ENCODE assay signal across 32 mouse cellular contexts in genomic region chr7:81105525-81105924, GRCm38 (mm10). TPM values are rescaled to one million over a fixed set of nuclear protein-coding genes. Genes with fewer than 3 reads are reported as not detected.
A peak's percentile ranks its signal among the peaks of the same experiment; 100 is the strongest.
DNase-seq lines count a peak whose midpoint lies in the region; ATAC-seq and TF ChIP-seq lines count a peak whose summit lies in the region.
"Had no signal": no experiment of that assay in that cellular context is flagged by ENCODE, and none has a peak within 500 bp of the region (broad histone marks: within the 10 kb centered on the region; RNA-seq: fewer than 3 reads in every experiment).

No protein-coding gene starts in this region.

- no peak overlapping the region for H3K9ac ChIP-seq in hindbrain, postnatal 0 days (replicated peaks; ENCODE audit: low read length)
- no peak overlapping the region for H3K9ac ChIP-seq in hindbrain, embryonic 14.5 days
- H3K9ac ChIP-seq in midbrain, postnatal 0 days (replicated peaks; ENCODE audit: low read length, poor library complexity, severe bottlenecking), result no peak overlapping the region
- H3K9ac ChIP-seq in midbrain, embryonic 16.5 days (ENCODE audit: low read depth, low read length), result no peak overlapping the region
- H3K9ac ChIP-seq: hindbrain, embryonic 15.5 days; intestine, embryonic 15.5 days; limb, embryonic 13.5 days; liver, embryonic 12.5 days; neural tube, embryonic 12.5 days; stomach, embryonic 15.5 days had no signal

- H3K4me3 ChIP-seq in hindbrain, postnatal 0 days (ENCODE audit: low read length), result no peak overlapping the region
- H3K4me3 ChIP-seq in hindbrain, embryonic 14.5 days (replicated peaks; ENCODE audit: low read length), result no peak overlapping the region
- no peak overlapping the region for H3K4me3 ChIP-seq in midbrain, postnatal 0 days (ENCODE audit: low read depth, low read length)
- H3K4me3 ChIP-seq in midbrain, embryonic 16.5 days (ENCODE audit: low read depth, low read length), result no peak overlapping the region
- H3K4me3 ChIP-seq: forebrain, embryonic 10.5 days; heart, adult 2 months; hindbrain, embryonic 15.5 days; intestine, embryonic 15.5 days; layer of hippocampus, adult 2 months; limb, embryonic 13.5 days; liver, embryonic 12.5 days; neural tube, embryonic 12.5 days; stomach, embryonic 15.5 days had no signal

- 0 out of 2 replicates have a peak, but pooled peaks cover 4% of the 10 kb centered on the region for H3K4me1 ChIP-seq in hindbrain, postnatal 0 days (ENCODE audit: insufficient read depth, low read length)
- H3K4me1 ChIP-seq in hindbrain, embryonic 14.5 days (replicated peaks; ENCODE audit: control insufficient read depth, insufficient read depth, low read length), result no peaks in the 10 kb centered on the region
- H3K4me1 ChIP-seq in midbrain, postnatal 0 days (ENCODE audit: insufficient read depth, low read length), result no peaks in the 10 kb centered on the region
- H3K4me1 ChIP-seq in midbrain, embryonic 16.5 days (ENCODE audit: control insufficient read depth, insufficient read depth, low read length), result no peaks in the 10 kb centered on the region; the same call in 1 of the 2 replicates
- H3K4me1 ChIP-seq: intestine, embryonic 15.5 days; neural tube, embryonic 12.5 days; stomach, embryonic 15.5 days had no signal

- 34% methylated on average over 4 of the region's 4 CpGs for WGBS in hindbrain, postnatal 0 days
- 40% methylated on average over 4 of the region's 4 CpGs for WGBS in hindbrain, embryonic 14.5 days
- WGBS in midbrain, postnatal 0 days, result 48% methylated on average over 4 of the region's 4 CpGs
- WGBS in midbrain, embryonic 16.5 days, result 50% methylated on average over 4 of the region's 4 CpGs

- H3K27ac ChIP-seq in hindbrain, postnatal 0 days, result no peak overlapping the region
- H3K27ac ChIP-seq in hindbrain, embryonic 14.5 days, result no peak overlapping the region
- H3K27ac ChIP-seq in midbrain, postnatal 0 days (ENCODE audit: low read depth, low read length), result no peak overlapping the region
- H3K27ac ChIP-seq in midbrain, embryonic 16.5 days (ENCODE audit: low read length), result no peak overlapping the region
- H3K27ac ChIP-seq: forebrain, embryonic 10.5 days; heart, adult 2 months; hindbrain, embryonic 15.5 days; intestine, embryonic 15.5 days; layer of hippocampus, adult 2 months; limb, embryonic 13.5 days; liver, embryonic 12.5 days; neural tube, embryonic 12.5 days; stomach, embryonic 15.5 days had no signal

- no peak for TF ChIP-seq CTCF in hindbrain, postnatal 0 days (IDR thresholded peaks at IDR 0.05; ENCODE audit: low read depth)
- TF ChIP-seq CTCF in midbrain, postnatal 0 days (IDR thresholded peaks at IDR 0.05), result no peak

- no peaks in the 10 kb centered on the region for H3K36me3 ChIP-seq in hindbrain, postnatal 0 days (ENCODE audit: insufficient read depth, low read length)
- H3K36me3 ChIP-seq in hindbrain, embryonic 14.5 days (replicated peaks; ENCODE audit: control insufficient read depth, insufficient read depth), result no peaks in the 10 kb centered on the region
- H3K36me3 ChIP-seq in midbrain, postnatal 0 days (ENCODE audit: insufficient read depth, low read length), result no peaks in the 10 kb centered on the region
- no peaks in the 10 kb centered on the region for H3K36me3 ChIP-seq in midbrain, embryonic 16.5 days (ENCODE audit: control insufficient read depth, insufficient read depth, low read length)
- H3K36me3 ChIP-seq: forebrain, embryonic 10.5 days; hindbrain, embryonic 15.5 days; intestine, embryonic 15.5 days; limb, embryonic 13.5 days; liver, embryonic 12.5 days; neural tube, embryonic 12.5 days; stomach, embryonic 15.5 days had no signal

- no peaks in the 10 kb centered on the region for H3K27me3 ChIP-seq in hindbrain, postnatal 0 days (ENCODE audit: insufficient read depth, low read length)
- no peaks in the 10 kb centered on the region for H3K27me3 ChIP-seq in hindbrain, embryonic 14.5 days (ENCODE audit: control insufficient read depth, insufficient read depth, low read length)
- no peaks in the 10 kb centered on the region for H3K27me3 ChIP-seq in midbrain, postnatal 0 days (ENCODE audit: insufficient read depth, low read length)
- H3K27me3 ChIP-seq in midbrain, embryonic 16.5 days (ENCODE audit: control insufficient read depth, insufficient read depth, low read depth, low read length), result no peaks in the 10 kb centered on the region
- H3K27me3 ChIP-seq: CH12.LX; hindbrain, embryonic 15.5 days; intestine, embryonic 15.5 days; limb, embryonic 13.5 days; liver, embryonic 12.5 days; neural tube, embryonic 12.5 days; stomach, embryonic 15.5 days had no signal

- peak; percentile 60 for DNase-seq in gastrocnemius, postnatal 25 days
- DNase-seq in gastrocnemius, postnatal 10 days, result no peak
- peak; percentile 14 for DNase-seq in hindbrain, postnatal 0 days (ENCODE audit: low spot score)
- no peak for DNase-seq in hindbrain, embryonic 14.5 days (ENCODE audit: low spot score)
- DNase-seq in midbrain, postnatal 0 days (ENCODE audit: low spot score), result peak; percentile 24
- no peak for DNase-seq in kidney, adult 8-10 months
- DNase-seq: adrenal gland, adult 2 months; B cell, adult 2 months; cerebellum, adult 11-12 months; cerebellum, postnatal 14 days; heart, adult 2 months; kidney, adult 9 months; kidney, postnatal 14 days; layer of hippocampus, postnatal 36 days; lung, adult 18-20 months; lung, postnatal 4 days; right cerebral cortex, postnatal 4 days; thymus, postnatal 25 days had no signal

- no peaks in the 10 kb centered on the region for H3K9me3 ChIP-seq in hindbrain, postnatal 0 days (ENCODE audit: low read length)
- H3K9me3 ChIP-seq in hindbrain, embryonic 14.5 days (ENCODE audit: control insufficient read depth, low read length), result no peaks in the 10 kb centered on the region
- H3K9me3 ChIP-seq in midbrain, postnatal 0 days (ENCODE audit: low read length), result no peaks in the 10 kb centered on the region
- no peaks in the 10 kb centered on the region for H3K9me3 ChIP-seq in midbrain, embryonic 16.5 days (replicated peaks; ENCODE audit: control insufficient read depth, low read length, poor library complexity, severe bottlenecking)
- H3K9me3 ChIP-seq: forebrain, embryonic 10.5 days; G1E; hindbrain, embryonic 15.5 days; intestine, embryonic 15.5 days; limb, embryonic 13.5 days; liver, embryonic 12.5 days; neural tube, embryonic 12.5 days; stomach, embryonic 15.5 days had no signal

- no peak overlapping the region for H3K4me2 ChIP-seq in hindbrain, postnatal 0 days (ENCODE audit: low read depth, low read length)
- H3K4me2 ChIP-seq in hindbrain, embryonic 14.5 days (replicated peaks), result no peak overlapping the region
- H3K4me2 ChIP-seq in midbrain, postnatal 0 days (ENCODE audit: low read depth, low read length, poor library complexity, severe bottlenecking), result no peak overlapping the region
- H3K4me2 ChIP-seq in midbrain, embryonic 16.5 days (ENCODE audit: low read length), result no peak overlapping the region
- H3K4me2 ChIP-seq: hindbrain, embryonic 15.5 days; intestine, embryonic 15.5 days; limb, embryonic 13.5 days; liver, embryonic 12.5 days; neural tube, embryonic 12.5 days; stomach, embryonic 15.5 days had no signal

- no peak for ATAC-seq in hindbrain, postnatal 0 days
- no peak for ATAC-seq in hindbrain, embryonic 14.5 days (ENCODE audit: low FRiP score)
- ATAC-seq in midbrain, postnatal 0 days (ENCODE audit: low FRiP score), result no peak
- ATAC-seq in midbrain, embryonic 16.5 days, result no peak
- ATAC-seq: forebrain, embryonic 16.5 days; intestine, embryonic 15.5 days; liver, embryonic 12.5 days had no signal

RNA-seq across cellular contexts. Expression of gene Slc28a1, which starts 9.1 kb away (rescaled TPM):
- under 1 TPM; 0.19 to 0.20 TPM for total RNA-seq in gastrocnemius, postnatal 25 days (2021)
- under 1 TPM; 0.28 to 0.34 TPM for total RNA-seq in gastrocnemius, postnatal 10 days (2021)
- 0.29 and 0.47 TPM in 2 replicates for total RNA-seq in hindbrain, postnatal 0 days (2014; rRNA removed)
- 0.08 and 0.10 TPM in 2 replicates for polyA plus RNA-seq in hindbrain, postnatal 0 days (2015; fragmentation: Nextera tagmentation; extraction: Ambion mirVana)
- not detected in 2 replicates for polyA plus RNA-seq in hindbrain, embryonic 14.5 days (2014; fragmentation: Nextera tagmentation; extraction: Ambion mirVana)
- 0.14 and 0.33 TPM in 2 replicates for total RNA-seq in midbrain, postnatal 0 days (2014; rRNA removed)
- 0.06 and 0.10 TPM in 2 replicates for polyA plus RNA-seq in midbrain, postnatal 0 days (2015; fragmentation: Nextera tagmentation; extraction: Ambion mirVana)
- 0.07 TPM in 1 of 2 replicates, not detected in the other for polyA plus RNA-seq in midbrain, embryonic 16.5 days (2015; fragmentation: Nextera tagmentation; extraction: Ambion mirVana)
- total RNA-seq: G1E; layer of hippocampus, adult 2 months; layer of hippocampus, postnatal 36 days; megakaryocyte-erythroid progenitor cell, adult 5-6 weeks had no signal
- polyA plus RNA-seq: adrenal gland, adult 2 months; embryonic facial prominence, embryonic 11.5 days; forebrain, embryonic 10.5 days; forebrain, embryonic 16.5 days; G1E; hindbrain, embryonic 15.5 days; neural tube, embryonic 12.5 days had no signal

RNA-seq across cellular contexts. Expression of gene Alpk3, which starts 48.1 kb away (rescaled TPM):
- 100 to 1,000 TPM; 213 to 256 TPM for total RNA-seq in gastrocnemius, postnatal 25 days (2021)
- 100 to 1,000 TPM; 104 to 110 TPM for total RNA-seq in gastrocnemius, postnatal 10 days (2021)
- total RNA-seq in hindbrain, postnatal 0 days (2014; rRNA removed), result 0.04 and 0.16 TPM in 2 replicates
- 0.13 and 0.16 TPM in 2 replicates for polyA plus RNA-seq in hindbrain, postnatal 0 days (2015; fragmentation: Nextera tagmentation; extraction: Ambion mirVana)
- 0.16 and 0.17 TPM in 2 replicates for polyA plus RNA-seq in hindbrain, embryonic 14.5 days (2014; fragmentation: Nextera tagmentation; extraction: Ambion mirVana)
- 0.16 and 0.33 TPM in 2 replicates for total RNA-seq in midbrain, postnatal 0 days (2014; rRNA removed)
- polyA plus RNA-seq in midbrain, postnatal 0 days (2015; fragmentation: Nextera tagmentation; extraction: Ambion mirVana), result 0.16 and 0.26 TPM in 2 replicates
- 0.14 and 0.16 TPM in 2 replicates for polyA plus RNA-seq in midbrain, embryonic 16.5 days (2015; fragmentation: Nextera tagmentation; extraction: Ambion mirVana)

Comparison
In these comparisons a context has a peak if more than half of its experiments do, and no peak if none do; other contexts are left out.
1. DNase-seq: peak in gastrocnemius, postnatal 25 days (single experiment), hindbrain, postnatal 0 days (single experiment) and midbrain, postnatal 0 days (single experiment); none in gastrocnemius, postnatal 10 days (single experiment), hindbrain, embryonic 14.5 days (single experiment) and kidney, adult 8-10 months (0 of 2).
2. RNA of gene Alpk3, which starts 48.1 kb away (total RNA-seq): 213 to 256 TPM in gastrocnemius, postnatal 25 days and 104 to 110 TPM in gastrocnemius, postnatal 10 days; 0.16 to 0.33 TPM in midbrain, postnatal 0 days and 0.04 to 0.16 TPM in hindbrain, postnatal 0 days; every median in the first group is over 10 times any median in the second.